Mouse (Mus musculus): ENCODE results near the gene Cenpt. TPM values are rescaled to one million over a fixed set of nuclear protein-coding genes. Genes with fewer than 3 reads are reported as not detected.
"Not testable (repeated sequence)": the region's sequence is repeated elsewhere in the genome, so short reads cannot be mapped to it uniquely, and the experiment has no call there.

Gene Cenpt
- total RNA-seq, 2 experiments from 2014 or later: 14.0 to 16.6 TPM

GRCm38 (mm10) chr8:105855248-105856167 is 2.4 kb upstream of the Cenpt start:
- peak; percentile 64 to 65 for DNase-seq (ENCODE audit: low spot score in 2 of 2)
- intact Hi-C loops (cut with DNase I): loop anchor here (5.0 kb wide), 1 partner anchor 143 kb away; no protein-coding TSS in a partner anchor

GRCm38 (mm10) chr8:105854715-105855216 is 1.7 kb upstream of the Cenpt start, which contains the start of gene Thap11:
Gene Thap11 (plus strand): TSS chr8:105855132.
- DNase-seq (ENCODE audit: low spot score in 2 of 2): peak; percentile 92 to 94
- intact Hi-C loops (cut with DNase I): loop anchor here (5.0 kb wide), 2 partner anchors 78 to 142 kb away; partner anchors contain the start of gene Ctrl

GRCm38 (mm10) chr8:105854303-105854702 is 1.2 kb upstream of the Cenpt start:
- no peak for DNase-seq (ENCODE audit: low spot score in 2 of 2)
- intact Hi-C loops (cut with DNase I): loop anchor here (5.0 kb wide), 1 partner anchor 78 kb away; the partner anchor contains the start of gene Ctrl

- no peak for DNase-seq (ENCODE audit: low spot score in 2 of 2)
- intact Hi-C loops (cut with DNase I): loop anchor here (5.0 kb wide), 1 partner anchor 80 kb away; the partner anchor contains the start of gene Ctrl
Measured at GRCm38 (mm10) chr8:105852146-105852729, 840 bp downstream of the Cenpt start.

- intact Hi-C loops (cut with DNase I): loop anchor here (5.0 kb wide), 1 partner anchor 81 kb away; the partner anchor contains the start of gene Ctrl
- DNase-seq (ENCODE audit: low spot score in 2 of 2): peak; percentile 89 to 94
Measured at GRCm38 (mm10) chr8:105851651-105852143, 1.4 kb downstream of the Cenpt start.

GRCm38 (mm10) chr8:105850611-105851010 is 2.5 kb downstream of the Cenpt start:
- intact Hi-C loops (cut with DNase I): loop anchor here (5.0 kb wide), 1 partner anchor 82 kb away; the partner anchor contains the start of gene Ctrl
- DNase-seq (ENCODE audit: low spot score in 2 of 2): no peak

- DNase-seq (ENCODE audit: low spot score in 2 of 2): no peak
- intact Hi-C loops (cut with DNase I): loop anchor here (5.0 kb wide), 1 partner anchor 82 kb away; the partner anchor contains the start of gene Ctrl
Measured at GRCm38 (mm10) chr8:105850014-105850413, 3.1 kb downstream of the Cenpt start.

GRCm38 (mm10) chr8:105846678-105847077 is 6.4 kb downstream of the Cenpt start:
- DNase-seq (ENCODE audit: low spot score in 2 of 2): no peak
- intact Hi-C loops (cut with DNase I): no loop called here

GRCm38 (mm10) chr8:105839209-105839608 is 13.9 kb downstream of the Cenpt start:
- intact Hi-C loops (cut with DNase I): loop anchor here (5.0 to 10.0 kb wide), 2 partner anchors 93 to 186 kb away; partner anchors contain the start of gene Ctrl
- no peak for DNase-seq (ENCODE audit: low spot score in 2 of 2)

GRCm38 (mm10) chr8:105836991-105837390 is 16.1 kb downstream of the Cenpt start:
- intact Hi-C loops (cut with DNase I): loop anchor here (5.0 to 10.0 kb wide), 2 partner anchors 95 to 188 kb away; partner anchors contain the start of gene Ctrl
- DNase-seq (ENCODE audit: low spot score in 2 of 2): no peak

GRCm38 (mm10) chr8:105835318-105835717 is 17.8 kb downstream of the Cenpt start:
- DNase-seq (ENCODE audit: low spot score in 2 of 2): peak; percentile 36 to 71
- intact Hi-C loops (cut with DNase I): loop anchor here (5.0 to 10.0 kb wide), 2 partner anchors 97 to 189 kb away; partner anchors contain the start of gene Ctrl

GRCm38 (mm10) chr8:105833740-105834139 is 19.3 kb downstream of the Cenpt start:
- intact Hi-C loops (cut with DNase I): loop anchor here (10.0 kb wide), 1 partner anchor 191 kb away; no protein-coding TSS in a partner anchor
- DNase-seq (ENCODE audit: low spot score in 2 of 2): not testable (repeated sequence)

- DNase-seq (ENCODE audit: low spot score in 2 of 2): peak; percentile 98 to 100
- intact Hi-C loops (cut with DNase I): loop anchor here (5.0 kb wide), 1 partner anchor 115 kb away; no protein-coding TSS in a partner anchor
Measured at GRCm38 (mm10) chr8:105826861-105827848, 25.9 kb downstream of the Cenpt start, which contains the start of the genes Ranbp10 and Tsnaxip1. Gene Ranbp10 (minus strand): TSS chr8:105827350. Gene Tsnaxip1 (plus strand): TSS chr8:105827731.

- intact Hi-C loops (cut with DNase I): loop anchor here (5.0 kb wide), 1 partner anchor 114 kb away; no protein-coding TSS in a partner anchor
- no peak for DNase-seq (ENCODE audit: low spot score in 2 of 2)
Measured at GRCm38 (mm10) chr8:105826379-105826778, 26.7 kb downstream of the Cenpt start.

- DNase-seq (ENCODE audit: low spot score in 2 of 2): no peak
- intact Hi-C loops (cut with DNase I): loop anchor here (5.0 kb wide), 1 partner anchor 113 kb away; no protein-coding TSS in a partner anchor
Measured at GRCm38 (mm10) chr8:105825506-105825905, 27.6 kb downstream of the Cenpt start.

GRCm38 (mm10) chr8:105820925-105821324 is 32.2 kb downstream of the Cenpt start:
- intact Hi-C loops (cut with DNase I): no loop called here
- DNase-seq (ENCODE audit: low spot score in 2 of 2): no peak

- intact Hi-C loops (cut with DNase I): no loop called here
Measured at GRCm38 (mm10) chr8:105819659-105820058, 33.4 kb downstream of the Cenpt start.

GRCm38 (mm10) chr8:105813241-105813640 is 39.8 kb downstream of the Cenpt start:
- no peak for DNase-seq (ENCODE audit: low spot score in 2 of 2)
- intact Hi-C loops (cut with DNase I): no loop called here

More at GRCm38 (mm10) chr8:105819659-105820058, 33.4 kb downstream of the Cenpt start:
- no peak for DNase-seq (ENCODE audit: low spot score in 2 of 2)
